Mouse (Mus musculus) liver, postnatal 0 days (tissue): ENCODE measurements around the gene Clybl.

Experiments
- CTCF ChIP-seq: sonication (generic); IDR thresholded peaks from 2 replicates; pipeline ENCODE4 v1.5.1; 2016; ENCODE audit warnings: antibody characterized with exemption, low read depth
- EP300 ChIP-seq: IDR thresholded peaks from 2 replicates; pipeline ENCODE4 v1.6.1; 2016; ENCODE audit warnings: antibody characterized with exemption, low read depth, mild to moderate bottlenecking

DNA sequence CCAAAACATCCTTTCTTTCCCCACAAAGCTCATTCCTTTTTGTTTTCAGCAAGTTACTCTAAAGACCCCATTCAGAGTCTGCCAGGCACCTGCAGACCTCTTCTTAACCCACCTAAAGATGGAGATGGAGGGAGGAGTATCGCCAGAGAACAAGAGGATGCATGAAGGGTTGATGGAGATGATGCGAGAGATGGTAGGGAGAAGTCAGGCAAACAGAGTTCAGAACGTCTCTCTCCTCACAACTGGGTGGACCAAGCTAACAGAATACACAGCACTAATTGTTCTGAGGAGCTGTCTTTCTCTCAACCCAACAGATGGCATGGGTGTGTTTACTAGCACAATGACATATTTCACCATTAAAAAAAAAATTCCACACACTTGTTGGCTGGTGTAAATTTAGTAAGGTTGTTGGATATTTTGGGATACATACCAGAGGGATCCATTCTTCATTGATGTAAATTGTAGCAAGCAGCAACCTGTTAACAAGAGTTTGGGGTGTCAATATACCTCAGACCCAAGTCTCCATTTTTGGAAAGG is 186.4 kb downstream of the Clybl start:
- no peak for TF ChIP-seq CTCF
- no peak for TF ChIP-seq EP300
